Comparison of ENCODE assay signal across 10 mouse cellular contexts in genomic region chr13:101215792-101216221, GRCm38 (mm10).
DNase-seq lines count a peak whose midpoint lies in the region; ATAC-seq lines count a peak whose summit lies in the region.
"Had no signal": no experiment of that assay in that cellular context is flagged by ENCODE, and none has a peak within 500 bp of the region (broad histone marks: within the 10 kb centered on the region; RNA-seq: fewer than 3 reads in every experiment).

No protein-coding gene starts in this region.

- H3K36me3 ChIP-seq in lung, embryonic 16.5 days (ENCODE audit: control insufficient read depth, insufficient read depth, low read length), result no peaks in the 10 kb centered on the region

- no peaks in the 10 kb centered on the region for H3K27me3 ChIP-seq in lung, embryonic 16.5 days (ENCODE audit: control insufficient read depth, insufficient read depth, low read depth, low read length)
- H3K27me3 ChIP-seq: Patski had no signal

- no peak overlapping the region for H3K4me3 ChIP-seq in lung, embryonic 16.5 days (ENCODE audit: low read length)

- 42% methylated on average over 11 of the region's 11 CpGs for WGBS in lung, embryonic 16.5 days

- no peaks in the 10 kb centered on the region for H3K9me3 ChIP-seq in lung, embryonic 16.5 days (ENCODE audit: control insufficient read depth, low read length)

- H3K9ac ChIP-seq in lung, embryonic 16.5 days (ENCODE audit: low read length), result no peak overlapping the region

- peak overlapping the region; percentile 38 for H3K4me2 ChIP-seq in lung, embryonic 16.5 days (ENCODE audit: low read depth, low read length)

- no peak for DNase-seq in cerebellum, postnatal 4 days (ENCODE audit: low spot score in 2 of 2)
- DNase-seq in lung, postnatal 4 days, result no peak
- peak; percentile 77 for DNase-seq in hindlimb bud, embryonic 11.5 days (ENCODE audit: extremely low spot score, low read depth, low spot score)
- peak; percentile 53 for DNase-seq in mesoderm, embryonic 11.5 days (ENCODE audit: low read depth, low spot score)
- DNase-seq in layer of hippocampus, adult 9-11 months, result no peak
- DNase-seq in frontal cortex, adult 2 months (ENCODE audit: extremely low spot score in 1 of 2, low spot score in 1 of 2), result no peak
- DNase-seq: heart, postnatal 4 days had no signal

- peaks cover 23% of the 10 kb centered on the region for H3K4me1 ChIP-seq in lung, embryonic 16.5 days (replicated peaks; ENCODE audit: control insufficient read depth, insufficient read depth, low read length)

- peak; percentile 73 for ATAC-seq in cerebellum, adult (ENCODE audit: insufficient number of reproducible peaks, low FRiP score, low TSS enrichment)
- peak; percentile 23 for ATAC-seq in lung, embryonic 16.5 days (ENCODE audit: low read depth)
- ATAC-seq: Patski had no signal

- H3K27ac ChIP-seq in lung, embryonic 16.5 days (ENCODE audit: low read length), result peak overlapping the region; percentile 72

Comparison
In these comparisons a context has a peak if more than half of its experiments do, and no peak if none do; other contexts are left out.
1. DNase-seq: peak in hindlimb bud, embryonic 11.5 days (single experiment) and mesoderm, embryonic 11.5 days (single experiment); none in cerebellum, postnatal 4 days (0 of 2), lung, postnatal 4 days (0 of 2), layer of hippocampus, adult 9-11 months (single experiment) and frontal cortex, adult 2 months (0 of 2).